Mouse (Mus musculus): ENCODE data around the gene Ssu72.
A peak's percentile ranks its signal among the peaks of the same experiment; 100 is the strongest.

Gene Ssu72

GRCm38 (mm10) chr4:155759862-155760612, 55.4 kb downstream of the Ssu72 start:
- DNase-seq, result peak; percentile 49

- peak; percentile 97 for DNase-seq
Measured at GRCm38 (mm10) chr4:155760613-155761355, 56.2 kb downstream of the Ssu72 start, which contains the start of gene Atad3a. Atad3a (minus strand) TSS chr4:155761093.

GRCm38 (mm10) chr4:155761356-155762099, 56.9 kb downstream of the Ssu72 start:
- peak; percentile 50 for DNase-seq

GRCm38 (mm10) chr4:155762357-155762756, 57.8 kb downstream of the Ssu72 start:
- DNase-seq, result peak; percentile 15

- DNase-seq, result no peak
Measured at GRCm38 (mm10) chr4:155769496-155769879, 64.9 kb downstream of the Ssu72 start.

GRCm38 (mm10) chr4:155769880-155770512, 65.4 kb downstream of the Ssu72 start:
- peak; percentile 93 for DNase-seq

GRCm38 (mm10) chr4:155770626-155771025, 66.0 kb downstream of the Ssu72 start:
- no peak for DNase-seq

- no peak for DNase-seq
Measured at GRCm38 (mm10) chr4:155771706-155772105, 67.1 kb downstream of the Ssu72 start.

GRCm38 (mm10) chr4:155772786-155773185, 68.2 kb downstream of the Ssu72 start:
- DNase-seq, result peak; percentile 62

- DNase-seq, result peak; percentile 46
Measured at GRCm38 (mm10) chr4:155773335-155774078, 68.9 kb downstream of the Ssu72 start.

- DNase-seq, result peak; percentile 90
Measured at GRCm38 (mm10) chr4:155774280-155774754, 69.7 kb downstream of the Ssu72 start, which contains the start of gene Vwa1. Vwa1 (minus strand) TSS chr4:155774698.

- peak; percentile 82 for DNase-seq
Measured at GRCm38 (mm10) chr4:155774971-155775740, 70.6 kb downstream of the Ssu72 start.

- DNase-seq, result peak; percentile 82
Measured at GRCm38 (mm10) chr4:155775855-155776254, 71.3 kb downstream of the Ssu72 start.

- DNase-seq, result peak; percentile 43
Measured at GRCm38 (mm10) chr4:155776704-155777335, 72.2 kb downstream of the Ssu72 start.

GRCm38 (mm10) chr4:155777816-155778215, 73.2 kb downstream of the Ssu72 start:
- peak; percentile 45 for DNase-seq

- DNase-seq, result no peak
Measured at GRCm38 (mm10) chr4:155779498-155779897, 74.9 kb downstream of the Ssu72 start.

- DNase-seq, result no peak
Measured at GRCm38 (mm10) chr4:155780895-155781294, 76.3 kb downstream of the Ssu72 start.

All from cerebellum, adult 9-11 months (tissue).